Mouse (Mus musculus): ENCODE measurements around the gene Emg1. TPM values are rescaled to one million over a fixed set of nuclear protein-coding genes. Genes with fewer than 3 reads are reported as not detected.

Gene Emg1
- polyA plus RNA-seq, 1 experiment from 2014 or later, result 118 TPM

- no peak for ATAC-seq (ENCODE audit: low FRiP score)
- Histone ChIP-seq H3K4me3 (peak within 1 kb of the TSS; percentile 70), H3K4me1 (replicated peaks) (peaks cover 30% of the 10 kb centered on the region), H3K9me3 (no peaks in the 10 kb centered on the region), H3K4me2 (peak within 1 kb of the TSS; percentile 73), H3K27ac (peak within 1 kb of the TSS; percentile 100; the same call in 1 of the 2 replicates), H3K9ac (peak within 1 kb of the TSS; percentile 58), H3K36me3 (peaks cover 14% of the 10 kb centered on the region), H3K27me3 (no peaks in the 10 kb centered on the region)
- 30% methylated on average over 15 of the region's 15 CpGs for WGBS
Measured at GRCm38 (mm10) chr6:124738511-124739023, 26.6 kb upstream of the Emg1 start, which contains the start of gene Ptpn6. Ptpn6 (minus strand) TSS chr6:124738714.

GRCm38 (mm10) chr6:124737040-124737439, 25.1 kb upstream of the Emg1 start:
- 93% methylated on average over 11 of the region's 11 CpGs for WGBS
- Histone ChIP-seq H3K4me1 (replicated peaks) (peaks cover 28% of the 10 kb centered on the region), H3K9me3 (no peaks in the 10 kb centered on the region), H3K4me3 (no peak overlapping the region), H3K27me3 (no peaks in the 10 kb centered on the region), H3K4me2 (no peak overlapping the region), H3K36me3 (no peaks in the 10 kb centered on the region), H3K27ac (no peak overlapping the region), H3K9ac (no peak overlapping the region)
- no peak for ATAC-seq (ENCODE audit: low FRiP score)

- WGBS, result 90% methylated on average over 3 of the region's 3 CpGs
- H3K4me2 ChIP-seq, result no peak overlapping the region
- no peak overlapping the region for H3K9ac ChIP-seq
- peaks cover 14% of the 10 kb centered on the region for H3K4me1 ChIP-seq (replicated peaks)
- no peaks in the 10 kb centered on the region for H3K36me3 ChIP-seq
- H3K4me3 ChIP-seq, result no peak overlapping the region
- no peaks in the 10 kb centered on the region for H3K9me3 ChIP-seq
- H3K27ac ChIP-seq, result no peak overlapping the region
- no peaks in the 10 kb centered on the region for H3K27me3 ChIP-seq
- no peak for ATAC-seq (ENCODE audit: low FRiP score)
Measured at GRCm38 (mm10) chr6:124734417-124734816, 22.4 kb upstream of the Emg1 start.

GRCm38 (mm10) chr6:124732476-124733370, 20.7 kb upstream of the Emg1 start:
- Histone ChIP-seq H3K4me2 (no peak overlapping the region), H3K27ac (no peak overlapping the region), H3K9me3 (no peaks in the 10 kb centered on the region), H3K27me3 (no peaks in the 10 kb centered on the region), H3K4me1 (replicated peaks) (no peaks in the 10 kb centered on the region), H3K36me3 (no peaks in the 10 kb centered on the region), H3K4me3 (no peak overlapping the region), H3K9ac (peak overlapping the region; percentile 36)
- no peak; the same call in 1 of the 2 replicates for ATAC-seq (ENCODE audit: low FRiP score)
- 57% methylated on average over 19 of the region's 19 CpGs for WGBS

- ATAC-seq (ENCODE audit: low FRiP score), result no peak
- Histone ChIP-seq H3K4me1 (replicated peaks) (no peaks in the 10 kb centered on the region), H3K4me2 (no peak overlapping the region), H3K36me3 (no peaks in the 10 kb centered on the region), H3K27ac (no peak overlapping the region), H3K9ac (no peak overlapping the region), H3K9me3 (no peaks in the 10 kb centered on the region), H3K27me3 (no peaks in the 10 kb centered on the region), H3K4me3 (no peak overlapping the region)
- WGBS, result 84% methylated on average over 7 of the region's 7 CpGs
Measured at GRCm38 (mm10) chr6:124731038-124731437, 19.1 kb upstream of the Emg1 start.

- Histone ChIP-seq H3K27ac (no peak overlapping the region), H3K4me3 (no peak overlapping the region), H3K9ac (no peak overlapping the region), H3K27me3 (no peaks in the 10 kb centered on the region), H3K36me3 (no peaks in the 10 kb centered on the region), H3K4me2 (no peak overlapping the region), H3K4me1 (replicated peaks) (no peaks in the 10 kb centered on the region), H3K9me3 (no peaks in the 10 kb centered on the region)
- no peak for ATAC-seq (ENCODE audit: low FRiP score)
- WGBS, result 85% methylated on average over 8 of the region's 8 CpGs
Measured at GRCm38 (mm10) chr6:124729850-124730705, 18.1 kb upstream of the Emg1 start.

GRCm38 (mm10) chr6:124728621-124729020, 16.6 kb upstream of the Emg1 start:
- H3K27me3 ChIP-seq, result no peaks in the 10 kb centered on the region
- no peaks in the 10 kb centered on the region for H3K4me1 ChIP-seq (replicated peaks)
- ATAC-seq (ENCODE audit: low FRiP score), result no peak
- H3K9me3 ChIP-seq, result no peaks in the 10 kb centered on the region
- no peak overlapping the region for H3K27ac ChIP-seq
- no peak overlapping the region for H3K4me2 ChIP-seq
- H3K36me3 ChIP-seq, result no peaks in the 10 kb centered on the region
- H3K4me3 ChIP-seq, result no peak overlapping the region
- no peak overlapping the region for H3K9ac ChIP-seq
- WGBS, result 90% methylated on average over 10 of the region's 10 CpGs

- no peaks in the 10 kb centered on the region for H3K27me3 ChIP-seq
- WGBS, result 89% methylated on average over 10 of the region's 10 CpGs
- H3K27ac ChIP-seq, result no peak overlapping the region
- ATAC-seq (ENCODE audit: low FRiP score), result no peak
- no peaks in the 10 kb centered on the region for H3K9me3 ChIP-seq
- no peaks in the 10 kb centered on the region for H3K36me3 ChIP-seq
- H3K9ac ChIP-seq, result no peak overlapping the region
- H3K4me3 ChIP-seq, result no peak overlapping the region
- H3K4me1 ChIP-seq (replicated peaks), result no peaks in the 10 kb centered on the region
- no peak overlapping the region for H3K4me2 ChIP-seq
Measured at GRCm38 (mm10) chr6:124724472-124724871, 12.5 kb upstream of the Emg1 start.

GRCm38 (mm10) chr6:124723541-124723940, 11.6 kb upstream of the Emg1 start:
- Histone ChIP-seq H3K27ac (no peak overlapping the region), H3K9me3 (no peaks in the 10 kb centered on the region), H3K27me3 (no peaks in the 10 kb centered on the region), H3K9ac (no peak overlapping the region), H3K4me2 (no peak overlapping the region), H3K4me3 (no peak overlapping the region), H3K4me1 (replicated peaks) (no peaks in the 10 kb centered on the region), H3K36me3 (no peaks in the 10 kb centered on the region)
- no peak for ATAC-seq (ENCODE audit: low FRiP score)
- WGBS, result 86% methylated on average over 8 of the region's 8 CpGs

GRCm38 (mm10) chr6:124722876-124723473, 11.0 kb upstream of the Emg1 start:
- Histone ChIP-seq H3K9ac (no peak overlapping the region), H3K4me1 (replicated peaks) (no peaks in the 10 kb centered on the region), H3K27ac (no peak overlapping the region), H3K27me3 (no peaks in the 10 kb centered on the region), H3K9me3 (no peaks in the 10 kb centered on the region), H3K4me3 (no peak overlapping the region), H3K4me2 (no peak overlapping the region), H3K36me3 (peaks cover 3% of the 10 kb centered on the region)
- WGBS, result 84% methylated on average over 6 of the region's 6 CpGs
- ATAC-seq (ENCODE audit: low FRiP score), result no peak

- ATAC-seq (ENCODE audit: low FRiP score), result no peak
- Histone ChIP-seq H3K27me3 (no peaks in the 10 kb centered on the region), H3K9ac (0 out of 2 replicates have a peak overlapping the region, but pooled peaks have one; percentile 8), H3K4me2 (no peak overlapping the region), H3K27ac (no peak overlapping the region), H3K36me3 (peaks cover 24% of the 10 kb centered on the region), H3K4me3 (no peak overlapping the region), H3K9me3 (no peaks in the 10 kb centered on the region), H3K4me1 (replicated peaks) (no peaks in the 10 kb centered on the region)
- 54% methylated on average over 11 of the region's 11 CpGs for WGBS
Measured at GRCm38 (mm10) chr6:124720904-124721303, 8.9 kb upstream of the Emg1 start.
